In the genomic region with DNA sequence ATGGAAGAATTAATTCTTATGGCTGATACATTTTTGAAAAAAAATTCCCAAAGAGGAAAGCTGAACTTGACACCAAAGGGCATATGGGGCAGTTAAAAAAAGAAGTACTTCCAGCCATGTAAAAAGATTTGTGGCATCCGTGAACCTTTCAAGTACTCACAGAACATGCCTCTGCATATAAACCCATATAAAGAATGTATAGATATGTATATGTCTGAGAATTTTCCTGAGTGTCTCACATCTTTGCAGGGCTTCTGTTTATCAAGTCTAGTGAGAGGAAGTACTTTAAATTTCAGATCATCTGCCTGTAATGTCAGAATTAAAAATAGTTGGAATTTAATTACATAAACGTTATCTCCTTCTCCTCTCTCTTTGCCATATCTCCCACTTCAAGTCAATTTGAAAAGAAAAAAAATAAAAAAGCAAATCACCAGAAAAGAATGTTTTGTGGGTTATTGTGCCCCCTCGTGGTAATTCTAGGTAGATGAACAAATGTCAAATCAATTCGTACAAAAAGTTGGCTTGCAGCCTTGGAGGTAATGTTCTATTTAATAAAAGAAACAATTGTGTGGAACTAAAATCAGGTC, we compare ENCODE assay signal across 9 mouse cellular contexts.
DNase-seq lines count a peak whose midpoint lies in the region; ATAC-seq and TF ChIP-seq lines count a peak whose summit lies in the region.
"Had no signal": no experiment of that assay in that cellular context is flagged by ENCODE, and none has a peak within 500 bp of the region (broad histone marks: within the 10 kb centered on the region; RNA-seq: fewer than 3 reads in every experiment).

No protein-coding gene starts in this region.

- ATAC-seq in forebrain, embryonic 12.5 days (ENCODE audit: low FRiP score): 0 out of 2 replicates have a peak, but pooled peaks have one; percentile 11
- no peak for ATAC-seq in forebrain, embryonic 11.5 days (replicated peaks; ENCODE audit: low FRiP score)

- no peaks in the 10 kb centered on the region for H3K4me1 ChIP-seq in forebrain, embryonic 12.5 days
- no peaks in the 10 kb centered on the region for H3K4me1 ChIP-seq in forebrain, embryonic 11.5 days (replicated peaks; ENCODE audit: control insufficient read depth, insufficient read depth, low read length)
- no peaks in the 10 kb centered on the region for H3K4me1 ChIP-seq in liver, adult 2 months (ENCODE audit: control insufficient read depth, insufficient read depth, low read length)
- H3K4me1 ChIP-seq: midbrain, embryonic 12.5 days had no signal

- H3K36me3 ChIP-seq in forebrain, embryonic 12.5 days (replicated peaks): no peaks in the 10 kb centered on the region
- H3K36me3 ChIP-seq in forebrain, embryonic 11.5 days (ENCODE audit: control insufficient read depth, insufficient read depth, low read length): no peaks in the 10 kb centered on the region
- H3K36me3 ChIP-seq in liver, adult 2 months (ENCODE audit: control insufficient read depth, insufficient read depth, low read length): no peaks in the 10 kb centered on the region
- H3K36me3 ChIP-seq: midbrain, embryonic 12.5 days had no signal

- no peak for TF ChIP-seq CTCF in liver, adult 2 months (IDR thresholded peaks at IDR 0.05; ENCODE audit: low read depth, low read length)

- no peak for TF ChIP-seq POLR2A in liver, adult 2 months (IDR thresholded peaks at IDR 0.05; ENCODE audit: extremely low read depth, insufficient read depth, low read length)

- H3K27me3 ChIP-seq in forebrain, embryonic 12.5 days: no peaks in the 10 kb centered on the region
- no peaks in the 10 kb centered on the region for H3K27me3 ChIP-seq in forebrain, embryonic 11.5 days (ENCODE audit: control insufficient read depth, insufficient read depth, low read length)
- no peaks in the 10 kb centered on the region for H3K27me3 ChIP-seq in liver, adult 2 months (ENCODE audit: control insufficient read depth, insufficient read depth, low read length)
- H3K27me3 ChIP-seq: midbrain, embryonic 12.5 days had no signal

- no peak overlapping the region for H3K27ac ChIP-seq in forebrain, embryonic 12.5 days
- no peak overlapping the region for H3K27ac ChIP-seq in forebrain, embryonic 11.5 days (ENCODE audit: low read depth, low read length)
- H3K27ac ChIP-seq in liver, adult 2 months (replicated peaks; ENCODE audit: insufficient read depth, low read depth, low read length): no peak overlapping the region
- H3K27ac ChIP-seq: midbrain, embryonic 12.5 days had no signal

- H3K4me2 ChIP-seq in forebrain, embryonic 12.5 days: no peak overlapping the region
- no peak overlapping the region for H3K4me2 ChIP-seq in forebrain, embryonic 11.5 days (ENCODE audit: low read depth, low read length, severe bottlenecking)
- H3K4me2 ChIP-seq: midbrain, embryonic 12.5 days had no signal

- H3K79me2 ChIP-seq in liver, adult 2 months (ENCODE audit: control insufficient read depth, insufficient read depth, low read length): no peaks in the 10 kb centered on the region

- WGBS in forebrain, embryonic 12.5 days: 27% methylated on average over 4 of the region's 4 CpGs
- 33% methylated on average over 4 of the region's 4 CpGs for WGBS in forebrain, embryonic 11.5 days
- WGBS in liver, adult 2 months: 17% methylated on average over 4 of the region's 4 CpGs

- no peak overlapping the region for H3K4me3 ChIP-seq in forebrain, embryonic 12.5 days (replicated peaks)
- H3K4me3 ChIP-seq in forebrain, embryonic 11.5 days (ENCODE audit: low read depth, low read length): no peak overlapping the region
- no peak overlapping the region for H3K4me3 ChIP-seq in liver, adult 2 months (ENCODE audit: insufficient read depth, low read depth, low read length)
- H3K4me3 ChIP-seq: midbrain, embryonic 12.5 days had no signal

- DNase-seq in forebrain, embryonic 11.5 days (ENCODE audit: low spot score): no peak
- peak; percentile 1 for DNase-seq in liver, adult 2 months (ENCODE audit: extremely low read depth, low read depth, low spot score)
- no peak for DNase-seq in liver
- DNase-seq in embryo, embryonic 11 days: peak; percentile 57
- peak; percentile 18 for DNase-seq in retina, adult 2 months (ENCODE audit: low read depth, low spot score)
- no peak for DNase-seq in urinary bladder, postnatal 10 days (ENCODE audit: low spot score)
- no peak for DNase-seq in gastrocnemius, adult 8-10 months (ENCODE audit: low spot score in 2 of 2)

- no peaks in the 10 kb centered on the region for H3K9me3 ChIP-seq in forebrain, embryonic 12.5 days
- no peaks in the 10 kb centered on the region for H3K9me3 ChIP-seq in forebrain, embryonic 11.5 days (ENCODE audit: control insufficient read depth, low read length)
- H3K9me3 ChIP-seq: midbrain, embryonic 12.5 days had no signal

- H3K9ac ChIP-seq in forebrain, embryonic 12.5 days: no peak overlapping the region
- H3K9ac ChIP-seq in forebrain, embryonic 11.5 days (ENCODE audit: low read length): no peak overlapping the region
- H3K9ac ChIP-seq in liver, adult 2 months (ENCODE audit: low read depth, low read length): no peak overlapping the region
- H3K9ac ChIP-seq: midbrain, embryonic 12.5 days had no signal

Comparison
In these comparisons a context has a peak if more than half of its experiments do, and no peak if none do; other contexts are left out.
1. DNase-seq: peak in liver, adult 2 months (single experiment), embryo, embryonic 11 days (single experiment) and retina, adult 2 months (single experiment); none in forebrain, embryonic 11.5 days (single experiment), liver (single experiment), urinary bladder, postnatal 10 days (single experiment) and gastrocnemius, adult 8-10 months (0 of 2).